Mouse (Mus musculus) limb, embryonic 13.5 days (tissue): ENCODE results near the gene Nfib. TPM values are rescaled to one million over a fixed set of nuclear protein-coding genes. Genes with fewer than 3 reads are reported as not detected.

ENCODE experiments used
- ATAC-seq: fragments of 200-750 bp; cut with Nextera tagmentation; 2 replicates; pipeline ENCODE4 v1.8.0; 2017; ENCODE audit warnings: low read depth, moderate number of reproducible peaks, moderate TSS enrichment; ENCODE audit not compliant: low FRiP score
- H3K27ac ChIP-seq: fragments of 300-500 bp; sonication (generic); 2 replicates; pipeline ENCODE4 v1.5.1; 2015; ENCODE audit warnings: inconsistent platforms, mild to moderate bottlenecking, moderate library complexity
- H3K27me3 ChIP-seq: fragments of 300-500 bp; sonication (generic); 2 replicates; pipeline ENCODE4 v1.6.1; 2015; ENCODE audit warnings: mild to moderate bottlenecking, inconsistent platforms
- H3K36me3 ChIP-seq: fragments of 300-500 bp; sonication (generic); 2 replicates; pipeline ENCODE4 v1.6.1; 2015; ENCODE audit warnings: inconsistent platforms, mild to moderate bottlenecking, moderate library complexity
- H3K4me1 ChIP-seq: fragments of 300-500 bp; sonication (generic); 2 replicates; pipeline ENCODE4 v1.6.1; 2015; ENCODE audit warnings: inconsistent platforms
- H3K4me2 ChIP-seq: fragments of 300-500 bp; sonication (generic); replicated peaks from 2 replicates; pipeline ENCODE4 v1.6.1; 2015; ENCODE audit warnings: inconsistent platforms, mild to moderate bottlenecking, moderate library complexity
- H3K4me3 ChIP-seq: fragments of 300-500 bp; sonication (generic); 2 replicates; pipeline ENCODE4 v1.5.1; 2015; ENCODE audit warnings: moderate library complexity, mild to moderate bottlenecking, inconsistent platforms
- H3K9ac ChIP-seq: fragments of 300-500 bp; sonication (generic); 2 replicates; pipeline ENCODE4 v1.6.1; 2015; ENCODE audit warnings: mild to moderate bottlenecking, inconsistent platforms
- H3K9me3 ChIP-seq: fragments of 300-500 bp; sonication (generic); 2 replicates; pipeline ENCODE4 v1.6.1; 2016; ENCODE audit warnings: inconsistent platforms
- WGBS: fragments of 180-500 bp; shearing (Covaris S2); methylation state at CpG from one replicate; pipeline ENCODE4 v1.1.7; 2015; 5-methylcytosine and 5-hydroxymethylcytosine counted together
- polyA plus RNA-seq: library from polyadenylated mRNA; unstranded; fragments of >200 nt; fragmentation: Nextera tagmentation; extraction: Ambion mirVana; gene quantifications from 2 replicates; pipeline ENCODE4 v1.2.1, GENCODE M21; 2015

Gene Nfib
- polyA plus RNA-seq, 1 experiment from 2014 or later, result 121 TPM

GRCm38 (mm10) chr4:82706012-82706411 lies 462 bp upstream of the Nfib start:
- H3K27ac ChIP-seq, result no peak overlapping the region
- H3K27me3 ChIP-seq, result no peaks in the 10 kb centered on the region
- ATAC-seq, result peak; percentile 35; the same call in 1 of the 2 replicates
- 11% methylated on average over 2 of the region's 2 CpGs for WGBS
- H3K4me3 ChIP-seq, result no peak overlapping the region
- no peaks in the 10 kb centered on the region for H3K36me3 ChIP-seq
- H3K9ac ChIP-seq, result no peak overlapping the region
- H3K4me2 ChIP-seq, result no peak overlapping the region
- no peaks in the 10 kb centered on the region for H3K9me3 ChIP-seq
- peaks cover 53% of the 10 kb centered on the region for H3K4me1 ChIP-seq

DNA sequence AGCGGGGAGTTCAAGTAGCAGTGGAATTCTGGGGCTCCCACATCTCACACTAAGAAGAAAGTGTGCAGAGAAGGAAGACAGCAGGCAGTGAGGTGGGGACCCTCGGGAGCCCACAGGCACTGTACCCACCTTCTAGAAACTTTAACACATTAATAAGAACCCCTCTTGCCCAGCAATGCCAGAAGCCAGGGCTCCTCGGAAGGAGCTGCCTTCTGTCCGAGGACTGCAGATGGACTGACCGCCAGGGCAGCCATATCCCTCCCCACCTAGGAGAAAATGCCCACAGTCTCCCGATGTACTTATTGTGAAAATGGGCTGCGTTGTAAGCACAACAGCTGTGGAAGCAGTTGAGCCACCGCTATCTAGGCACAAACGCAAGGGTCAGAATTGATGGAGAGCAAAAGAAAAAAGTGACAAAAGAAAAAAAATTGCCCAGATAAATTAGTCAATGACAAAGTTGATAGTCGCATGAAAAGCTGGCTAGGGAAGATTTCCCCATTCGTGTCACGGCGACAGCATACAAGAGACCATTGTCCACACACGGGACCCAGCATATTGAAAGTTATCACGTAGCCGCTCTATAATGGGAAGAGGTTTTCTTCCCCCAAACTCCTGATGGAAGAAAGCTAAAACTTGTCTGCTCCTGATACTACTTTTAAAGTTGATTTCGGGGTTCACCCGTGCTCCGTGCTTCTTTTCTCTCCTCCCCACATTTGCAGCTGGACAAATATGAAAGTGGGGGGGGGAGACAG lies 1.3 kb downstream of the Nfib start:
- no peaks in the 10 kb centered on the region for H3K27me3 ChIP-seq
- WGBS, result 83% methylated on average over 19 of the region's 19 CpGs
- no peak for ATAC-seq
- H3K27ac ChIP-seq, result no peak overlapping the region
- no peaks in the 10 kb centered on the region for H3K36me3 ChIP-seq
- H3K4me1 ChIP-seq, result peaks cover 55% of the 10 kb centered on the region
- no peak overlapping the region for H3K4me2 ChIP-seq
- no peak overlapping the region for H3K4me3 ChIP-seq
- H3K9ac ChIP-seq, result no peak overlapping the region
- no peaks in the 10 kb centered on the region for H3K9me3 ChIP-seq

GRCm38 (mm10) chr4:82702808-82703207 lies 2.7 kb downstream of the Nfib start:
- Histone ChIP-seq H3K4me2 (no peak overlapping the region), H3K27me3 (no peaks in the 10 kb centered on the region), H3K9ac (no peak overlapping the region), H3K36me3 (no peaks in the 10 kb centered on the region), H3K9me3 (no peaks in the 10 kb centered on the region), H3K4me1 (peaks cover 47% of the 10 kb centered on the region), H3K27ac (no peak overlapping the region), H3K4me3 (no peak overlapping the region)
- 64% methylated on average over 6 of the region's 6 CpGs for WGBS
- ATAC-seq, result no peak

DNA sequence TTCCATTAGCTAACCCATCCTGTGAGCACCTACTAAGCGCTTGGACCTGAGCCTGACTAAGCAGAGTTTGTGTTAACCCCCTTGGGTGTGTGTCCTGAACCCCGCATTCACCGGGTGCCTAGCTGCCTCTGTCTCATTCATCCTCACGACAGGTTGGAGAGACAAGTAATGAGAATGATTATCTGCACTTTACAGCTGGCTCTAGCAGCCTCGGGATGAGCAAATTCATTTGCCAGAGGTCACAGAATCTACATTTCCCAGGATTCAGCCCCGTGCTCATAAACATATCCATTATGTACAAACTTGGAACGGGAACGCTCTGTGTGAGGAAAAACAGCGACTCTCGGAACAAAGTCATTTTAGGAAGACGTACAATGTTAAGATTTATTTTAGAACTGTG lies 6.0 kb downstream of the Nfib start:
- Histone ChIP-seq H3K36me3 (no peaks in the 10 kb centered on the region), H3K9ac (no peak overlapping the region), H3K4me1 (peaks cover 32% of the 10 kb centered on the region), H3K27me3 (no peaks in the 10 kb centered on the region), H3K4me3 (no peak overlapping the region), H3K9me3 (no peaks in the 10 kb centered on the region), H3K4me2 (no peak overlapping the region), H3K27ac (no peak overlapping the region)
- 64% methylated on average over 11 of the region's 11 CpGs for WGBS
- ATAC-seq, result no peak

DNA sequence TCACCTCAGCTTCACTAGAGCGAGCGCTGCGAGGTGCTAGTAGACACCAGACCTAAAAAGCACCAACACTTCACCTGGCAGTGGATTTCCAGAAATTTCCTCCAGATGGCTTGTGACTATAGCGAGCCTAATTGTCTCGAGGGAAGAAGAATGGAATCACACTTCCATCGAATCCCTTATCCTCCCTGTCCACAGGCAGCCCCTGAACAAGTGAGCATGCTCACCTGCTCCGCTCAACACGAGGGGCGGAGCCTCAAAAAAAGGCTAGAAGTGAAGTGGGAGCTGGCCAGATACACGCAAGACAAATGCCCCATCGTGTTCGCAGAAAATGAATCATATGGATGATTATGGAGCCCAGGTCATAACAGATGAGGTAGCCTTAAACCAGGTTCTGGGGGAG lies 6.9 kb downstream of the Nfib start:
- Histone ChIP-seq H3K27ac (no peak overlapping the region), H3K9ac (no peak overlapping the region), H3K4me2 (no peak overlapping the region), H3K4me1 (peaks cover 28% of the 10 kb centered on the region), H3K4me3 (no peak overlapping the region), H3K9me3 (no peaks in the 10 kb centered on the region), H3K27me3 (no peaks in the 10 kb centered on the region), H3K36me3 (no peaks in the 10 kb centered on the region)
- ATAC-seq, result no peak
- WGBS, result 73% methylated on average over 12 of the region's 12 CpGs

- Histone ChIP-seq H3K4me2 (no peak overlapping the region), H3K36me3 (no peaks in the 10 kb centered on the region), H3K4me1 (peaks cover 42% of the 10 kb centered on the region), H3K9me3 (no peaks in the 10 kb centered on the region), H3K4me3 (no peak overlapping the region), H3K27me3 (no peaks in the 10 kb centered on the region), H3K27ac (no peak overlapping the region), H3K9ac (no peak overlapping the region)
- 35% methylated on average over 6 of the region's 6 CpGs for WGBS
- no peak for ATAC-seq
Observed at GRCm38 (mm10) chr4:82697151-82697550, 8.4 kb downstream of the Nfib start.

DNA sequence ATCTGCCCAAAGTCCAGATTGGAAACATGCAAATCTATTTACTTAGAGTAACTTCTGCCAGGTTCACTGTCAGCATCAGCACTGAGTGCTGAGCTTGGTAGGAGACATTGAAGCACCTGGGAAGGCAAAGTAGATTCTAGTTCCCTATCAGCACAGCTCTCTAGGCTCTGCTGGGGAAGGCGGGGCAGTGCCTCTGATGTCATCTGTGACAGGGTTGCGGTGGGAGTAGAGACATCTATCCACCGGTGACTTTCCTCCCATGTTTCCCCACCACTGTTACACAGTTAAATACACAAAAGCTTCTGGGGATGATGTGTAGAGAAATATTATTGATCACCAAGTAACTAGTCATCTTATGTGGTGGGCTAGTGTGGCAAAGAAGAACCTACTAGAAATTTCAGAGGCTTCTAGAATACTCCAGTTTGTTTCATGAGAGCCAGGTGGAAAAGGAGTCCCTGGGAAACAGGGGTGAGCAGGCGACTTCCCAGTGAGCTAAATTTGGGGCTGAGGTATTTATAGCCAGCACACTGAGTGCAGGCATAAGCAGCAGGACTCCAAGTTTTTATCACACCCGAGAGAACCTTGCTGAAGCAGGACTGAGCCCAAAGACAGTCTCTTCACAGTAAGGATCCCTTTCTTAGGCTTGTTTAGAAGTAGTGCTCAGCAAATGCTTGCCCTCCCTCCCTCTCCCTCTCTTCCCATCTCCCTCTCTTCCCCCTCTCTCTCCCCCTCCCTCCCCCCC lies 9.6 kb downstream of the Nfib start:
- Histone ChIP-seq H3K9ac (no peak overlapping the region), H3K27me3 (no peaks in the 10 kb centered on the region), H3K36me3 (no peaks in the 10 kb centered on the region), H3K27ac (peak overlapping the region; percentile 28; the same call in 1 of the 2 replicates), H3K4me1 (peaks cover 54% of the 10 kb centered on the region), H3K9me3 (no peaks in the 10 kb centered on the region), H3K4me3 (no peak overlapping the region), H3K4me2 (no peak overlapping the region)
- ATAC-seq, result no peak
- 50% methylated on average over 5 of the region's 5 CpGs for WGBS

DNA sequence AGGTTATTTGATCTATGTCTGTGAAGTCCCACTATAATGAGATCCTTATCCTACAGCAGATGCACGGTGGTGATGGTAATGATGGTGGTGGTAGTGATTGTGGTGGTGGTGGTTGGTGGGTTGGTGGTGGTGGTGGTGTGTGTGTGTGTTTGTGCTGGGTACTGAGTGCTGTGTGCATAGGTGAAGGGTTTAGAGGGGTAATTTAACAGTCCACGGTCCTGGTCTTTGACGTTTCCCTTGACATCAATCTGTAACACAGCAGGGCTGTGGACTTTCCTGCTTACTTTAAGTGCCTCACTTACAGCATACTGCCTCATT lies 13.6 kb downstream of the Nfib start:
- Histone ChIP-seq H3K4me2 (peak overlapping the region; percentile 19; the same call in 1 of the 2 replicates), H3K36me3 (no peaks in the 10 kb centered on the region), H3K27ac (peak overlapping the region; percentile 28; the same call in 1 of the 2 replicates), H3K27me3 (no peaks in the 10 kb centered on the region), H3K9me3 (no peaks in the 10 kb centered on the region), H3K4me3 (no peak overlapping the region), H3K4me1 (peaks cover 50% of the 10 kb centered on the region), H3K9ac (no peak overlapping the region)
- ATAC-seq, result no peak
- WGBS, result 16% methylated on average over 3 of the region's 3 CpGs

- no peaks in the 10 kb centered on the region for H3K27me3 ChIP-seq
- 39% methylated on average over 4 of the region's 4 CpGs for WGBS
- H3K9ac ChIP-seq, result no peak overlapping the region
- H3K4me2 ChIP-seq, result peak overlapping the region; percentile 19; the same call in 1 of the 2 replicates
- peaks cover 45% of the 10 kb centered on the region for H3K4me1 ChIP-seq
- peak overlapping the region; percentile 28; the same call in 1 of the 2 replicates for H3K27ac ChIP-seq
- no peak overlapping the region for H3K4me3 ChIP-seq
- H3K9me3 ChIP-seq, result no peaks in the 10 kb centered on the region
- ATAC-seq, result peak; percentile 57; the same call in 1 of the 2 replicates
- no peaks in the 10 kb centered on the region for H3K36me3 ChIP-seq
Observed at GRCm38 (mm10) chr4:82691126-82692008, 14.2 kb downstream of the Nfib start.

- Histone ChIP-seq H3K36me3 (no peaks in the 10 kb centered on the region), H3K4me2 (no peak overlapping the region), H3K9ac (no peak overlapping the region), H3K27me3 (no peaks in the 10 kb centered on the region), H3K4me3 (no peak overlapping the region), H3K27ac (peak overlapping the region; percentile 28; the same call in 1 of the 2 replicates), H3K9me3 (no peaks in the 10 kb centered on the region), H3K4me1 (peaks cover 36% of the 10 kb centered on the region)
- peak; percentile 81 for ATAC-seq
- WGBS, result 38% methylated on average over 7 of the region's 7 CpGs
Observed at GRCm38 (mm10) chr4:82690267-82690666, 15.3 kb downstream of the Nfib start.

DNA sequence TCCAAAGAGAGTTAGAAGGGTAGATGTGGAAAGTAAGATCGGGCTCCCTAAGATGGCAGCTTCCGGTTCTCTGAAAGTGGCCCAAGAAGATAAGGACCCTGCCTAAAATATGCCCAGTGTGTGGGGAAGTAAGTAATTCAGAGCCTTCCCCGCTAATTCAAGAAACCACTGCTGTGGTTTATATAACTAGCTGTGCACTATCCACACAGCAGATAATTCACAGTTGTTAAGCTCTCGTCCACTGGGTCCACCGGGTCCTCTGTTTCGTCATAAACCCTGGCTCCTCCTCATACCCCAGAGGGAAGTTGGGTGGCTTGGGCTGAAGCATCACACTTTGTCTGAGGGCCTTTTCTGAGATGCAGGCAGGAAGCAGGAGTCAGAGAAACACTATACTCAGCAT lies 19.5 kb downstream of the Nfib start:
- Histone ChIP-seq H3K4me2 (no peak overlapping the region), H3K36me3 (no peaks in the 10 kb centered on the region), H3K9me3 (no peaks in the 10 kb centered on the region), H3K9ac (no peak overlapping the region), H3K27me3 (no peaks in the 10 kb centered on the region), H3K27ac (no peak overlapping the region), H3K4me1 (peaks cover 17% of the 10 kb centered on the region), H3K4me3 (no peak overlapping the region)
- ATAC-seq, result no peak
- 90% methylated on average over 6 of the region's 6 CpGs for WGBS
